Mouse (Mus musculus) adrenal gland, postnatal 14 days (tissue): ENCODE data around the gene Hdc. TPM values are rescaled to one million over a fixed set of nuclear protein-coding genes. Genes with fewer than 3 reads are reported as not detected.
A peak's percentile ranks its signal among the peaks of the same experiment; 100 is the strongest.
"Not testable (repeated sequence)": the region's sequence is repeated elsewhere in the genome, so short reads cannot be mapped to it uniquely, and the experiment has no call there.

Experiments
- DNase-seq: peaks from one replicate; pipeline ENCODE4 v3.0.0; 2021; ENCODE audit warnings: mixed read lengths
- long read RNA-seq, 2 experiments: library from polyadenylated mRNA; stranded (forward); transcript quantifications; one replicate each; pipeline ENCODE4 v2.0.0; 2021
- total RNA-seq: library from RNA; stranded (reverse); gene quantifications from 2 replicates; pipeline ENCODE4 v1.2.3, GENCODE M21; 2021

The Hdc gene
- 11.8 and 14.9 TPM in 2 replicates for total RNA-seq
- long read RNA-seq, experiment 1, transcript Hdc-201 (12 exons, 2,392 nt) = major isoform, 34 of 39 reads
- long read RNA-seq, experiment 1, partial matches to known transcripts = 2 of 39 reads
- long read RNA-seq, experiment 1, other reads (novel, unspliced or antisense) = 1 of 39 reads
- long read RNA-seq, experiment 2, transcript Hdc-201 (12 exons, 2,392 nt) = major isoform, 6 of 7 reads
- long read RNA-seq, experiment 2, partial matches to known transcripts = 0 of 7 reads
- long read RNA-seq, experiment 2, other reads (novel, unspliced or antisense) = 1 of 7 reads

- DNase-seq = no peak
Measured at GRCm38 (mm10) chr2:126619249-126619704, at the start of gene Hdc. TSS of gene Hdc (minus strand) at chr2:126619299.

GRCm38 (mm10) chr2:126668621-126669252, 49.6 kb upstream of the Hdc start:
- DNase-seq = no peak

GRCm38 (mm10) chr2:126665984-126666383, 46.9 kb upstream of the Hdc start:
- no peak for DNase-seq

GRCm38 (mm10) chr2:126663481-126663880, 44.4 kb upstream of the Hdc start:
- DNase-seq = peak; percentile 52

- no peak for DNase-seq
Measured at GRCm38 (mm10) chr2:126652929-126653328, 33.8 kb upstream of the Hdc start.

GRCm38 (mm10) chr2:126647762-126648161, 28.7 kb upstream of the Hdc start:
- no peak for DNase-seq

GRCm38 (mm10) chr2:126646461-126646860, 27.4 kb upstream of the Hdc start:
- DNase-seq = no peak

GRCm38 (mm10) chr2:126644768-126645167, 25.7 kb upstream of the Hdc start:
- no peak for DNase-seq

GRCm38 (mm10) chr2:126640298-126640697, 21.2 kb upstream of the Hdc start:
- DNase-seq = no peak

GRCm38 (mm10) chr2:126635939-126636823, 17.1 kb upstream of the Hdc start:
- DNase-seq = peak; percentile 47

- no peak for DNase-seq
Measured at GRCm38 (mm10) chr2:126633165-126633564, 14.1 kb upstream of the Hdc start.

GRCm38 (mm10) chr2:126628455-126628995, 9.4 kb upstream of the Hdc start:
- no peak for DNase-seq

GRCm38 (mm10) chr2:126623138-126623537, 4.0 kb upstream of the Hdc start:
- no peak for DNase-seq

- no peak for DNase-seq
Measured at GRCm38 (mm10) chr2:126622455-126622854, 3.4 kb upstream of the Hdc start.

- DNase-seq = peak; percentile 43
Measured at GRCm38 (mm10) chr2:126618470-126619179, 474 bp downstream of the Hdc start.

GRCm38 (mm10) chr2:126615355-126615754, 3.7 kb downstream of the Hdc start:
- DNase-seq = no peak

GRCm38 (mm10) chr2:126609600-126609999, 9.5 kb downstream of the Hdc start:
- DNase-seq = not testable (repeated sequence)

GRCm38 (mm10) chr2:126607553-126608203, 11.4 kb downstream of the Hdc start:
- no peak for DNase-seq

GRCm38 (mm10) chr2:126606688-126607062, 12.4 kb downstream of the Hdc start:
- DNase-seq = no peak

GRCm38 (mm10) chr2:126606061-126606687, 12.9 kb downstream of the Hdc start:
- no peak for DNase-seq
